Mouse (Mus musculus): ENCODE measurements around the gene Ppp6r1. TPM values are rescaled to one million over a fixed set of nuclear protein-coding genes. Genes with fewer than 3 reads are reported as not detected.

The Ppp6r1 gene
- polyA plus RNA-seq, 1 experiment from 2014 or later: 7.8 TPM

DNA sequence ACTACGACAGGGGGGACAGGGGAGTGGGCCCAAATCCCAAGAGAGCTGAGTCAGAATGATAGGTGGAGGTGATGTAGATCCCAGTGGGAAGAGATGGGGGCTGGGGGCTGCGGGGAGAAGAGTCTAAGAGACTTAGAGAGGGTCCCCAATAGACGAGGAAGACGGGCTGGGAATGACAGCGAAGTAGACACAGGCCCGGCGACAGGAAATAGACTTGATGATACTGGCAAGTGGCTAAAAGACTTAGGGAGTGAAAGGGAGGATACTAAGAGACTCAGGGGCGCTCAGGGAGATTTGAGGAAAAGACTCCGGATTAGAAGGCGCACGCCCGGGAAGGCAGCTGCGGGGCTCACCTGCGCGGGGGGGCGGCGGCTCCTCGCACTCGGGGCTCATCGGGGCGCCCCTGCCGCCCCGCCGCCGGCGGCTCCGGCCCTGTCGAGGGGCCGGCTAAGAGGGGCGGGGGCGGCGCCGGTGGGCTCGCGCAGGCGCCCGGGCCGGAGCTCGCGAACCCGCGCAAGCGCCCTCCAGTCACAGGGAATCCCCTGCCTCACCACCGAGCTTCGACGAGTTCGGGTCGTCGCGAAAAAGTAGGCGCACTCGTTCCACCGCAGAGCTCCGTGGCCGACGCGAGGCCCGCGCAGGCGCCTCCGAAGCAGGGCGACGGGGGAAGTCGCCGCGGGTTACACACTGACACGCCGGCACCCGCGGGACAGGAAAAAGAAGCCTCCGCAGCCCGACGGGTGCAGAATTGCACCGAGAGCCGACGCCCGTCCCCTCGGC, 501 bp downstream of the Ppp6r1 start:
- Histone ChIP-seq H3K27ac (ENCODE audit: low read depth) (peak overlapping the region; percentile 96), H3K4me3 (ENCODE audit: low read depth, low read length) (peak overlapping the region; percentile 89), H3K4me1 (ENCODE audit: insufficient read depth) (0 out of 2 replicates have a peak, but pooled peaks cover 6% of the 10 kb centered on the region), H3K9me3 (ENCODE audit: low read depth, low read length) (no peaks in the 10 kb centered on the region), H3K4me2 (peak overlapping the region; percentile 93), H3K27me3 (ENCODE audit: insufficient read depth, low read length) (no peaks in the 10 kb centered on the region), H3K36me3 (ENCODE audit: insufficient read depth) (peaks cover 18% of the 10 kb centered on the region), H3K9ac (peak overlapping the region; percentile 90)
- no peak for TF ChIP-seq CTCF (IDR thresholded peaks at IDR 0.05; ENCODE audit: low read depth)
- peak; percentile 74 for ATAC-seq (ENCODE audit: insufficient read depth)
- DNase-seq: peak; percentile 68
- under 1% methylated on average over 75 of the region's 78 CpGs for WGBS

DNA sequence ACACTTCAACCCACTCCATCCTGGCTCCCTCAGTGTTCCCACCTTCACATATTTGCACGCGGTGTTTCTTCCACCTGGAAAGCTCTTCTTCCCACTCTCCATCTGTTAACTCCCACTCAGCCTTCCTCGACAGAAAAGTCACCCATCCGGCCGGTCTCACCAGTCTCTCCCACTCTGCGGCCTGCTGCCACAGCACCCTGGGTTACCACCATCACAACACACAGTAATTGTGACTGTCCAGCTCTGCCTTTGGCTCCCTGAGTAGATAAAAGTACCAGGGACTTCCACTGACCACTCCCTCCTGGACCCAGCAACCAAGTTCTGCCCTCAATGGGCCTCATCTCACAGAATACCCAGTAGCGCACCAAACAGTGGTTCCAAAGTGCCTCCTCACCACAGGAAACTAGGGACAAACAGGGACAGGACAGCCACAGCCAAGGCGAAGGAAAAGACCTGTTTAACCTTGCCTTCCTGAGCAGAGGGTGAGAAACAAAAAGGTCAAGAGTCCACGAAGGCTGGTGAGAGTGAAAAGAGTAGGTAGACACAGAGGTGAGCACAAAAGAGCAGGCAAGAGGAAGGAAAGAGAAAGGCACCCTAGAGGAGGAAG, 1.2 kb downstream of the Ppp6r1 start:
- H3K27ac ChIP-seq (ENCODE audit: low read depth): peak overlapping the region; percentile 96
- peak overlapping the region; percentile 89 for H3K4me3 ChIP-seq (ENCODE audit: low read depth, low read length)
- DNase-seq: peak; percentile 4
- no peak for TF ChIP-seq CTCF (IDR thresholded peaks at IDR 0.05; ENCODE audit: low read depth)
- H3K4me1 ChIP-seq (ENCODE audit: insufficient read depth): 0 out of 2 replicates have a peak, but pooled peaks cover 6% of the 10 kb centered on the region
- no peak for ATAC-seq (ENCODE audit: insufficient read depth)
- peak overlapping the region; percentile 90 for H3K9ac ChIP-seq
- H3K9me3 ChIP-seq (ENCODE audit: low read depth, low read length): no peaks in the 10 kb centered on the region
- H3K36me3 ChIP-seq (ENCODE audit: insufficient read depth): peaks cover 15% of the 10 kb centered on the region
- H3K4me2 ChIP-seq: peak overlapping the region; percentile 93
- WGBS: 27% methylated on average over 9 of the region's 9 CpGs
- no peaks in the 10 kb centered on the region for H3K27me3 ChIP-seq (ENCODE audit: insufficient read depth, low read length)

DNA sequence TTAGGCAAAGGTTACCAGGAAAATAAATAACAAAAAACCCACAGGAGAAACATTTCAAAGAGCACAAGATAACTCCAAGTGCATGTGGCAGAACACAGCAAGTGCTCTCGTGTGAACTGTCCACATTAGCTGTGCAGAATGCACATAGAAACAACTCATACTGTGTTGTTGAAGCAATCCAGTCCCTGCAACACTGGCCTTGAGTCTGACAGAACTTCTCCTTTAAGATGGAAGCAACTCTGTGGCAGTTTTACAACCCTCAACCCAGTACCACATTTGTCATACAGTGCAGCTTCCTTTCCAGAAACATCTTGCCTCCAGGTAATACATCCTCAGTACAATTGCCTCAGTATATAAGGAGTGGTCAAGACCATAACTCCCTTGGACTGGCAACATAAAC, 2.0 kb downstream of the Ppp6r1 start:
- 47% methylated on average over 1 of the region's 1 CpGs for WGBS

DNA sequence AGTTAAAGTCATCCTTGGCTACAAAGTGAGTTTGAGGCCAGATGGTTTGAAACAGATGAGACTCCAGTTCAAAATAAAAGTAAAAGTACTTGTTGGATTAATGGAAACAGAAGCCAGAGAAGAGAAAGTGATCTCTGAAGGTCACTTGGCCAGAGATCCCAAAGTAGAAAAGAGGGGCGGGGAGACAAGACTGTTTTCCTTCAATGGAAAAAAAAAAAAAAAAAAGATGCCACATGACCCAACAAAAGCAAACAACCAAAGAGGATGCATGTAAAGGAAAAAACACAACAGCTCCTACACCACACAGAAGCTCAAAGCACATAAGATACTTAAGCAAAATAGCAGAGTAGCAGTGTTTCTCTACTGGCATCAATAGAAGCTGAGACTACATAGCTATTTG, 2.9 kb downstream of the Ppp6r1 start:
- 0 out of 2 replicates have a peak, but pooled peaks cover 6% of the 10 kb centered on the region for H3K4me1 ChIP-seq (ENCODE audit: insufficient read depth)
- ATAC-seq (ENCODE audit: insufficient read depth): no peak
- 0 out of 2 replicates have a peak overlapping the region, but pooled peaks have one; percentile 14 for H3K9ac ChIP-seq
- WGBS: 78% methylated on average over 1 of the region's 1 CpGs
- no peak overlapping the region; the same call in 1 of the 2 replicates for H3K4me2 ChIP-seq
- no peak overlapping the region for H3K27ac ChIP-seq (ENCODE audit: low read depth)
- H3K27me3 ChIP-seq (ENCODE audit: insufficient read depth, low read length): no peaks in the 10 kb centered on the region
- no peaks in the 10 kb centered on the region for H3K9me3 ChIP-seq (ENCODE audit: low read depth, low read length)
- peaks cover 15% of the 10 kb centered on the region; the same call in 1 of the 2 replicates for H3K36me3 ChIP-seq (ENCODE audit: insufficient read depth)
- no peak for TF ChIP-seq CTCF (IDR thresholded peaks at IDR 0.05; ENCODE audit: low read depth)
- H3K4me3 ChIP-seq (ENCODE audit: low read depth, low read length): no peak overlapping the region
- DNase-seq: no peak

More for the DNA sequence above, 2.0 kb downstream of the Ppp6r1 start:
- no peak for ATAC-seq (ENCODE audit: insufficient read depth)
- peak overlapping the region; percentile 93 for H3K4me2 ChIP-seq
- no peaks in the 10 kb centered on the region for H3K27me3 ChIP-seq (ENCODE audit: insufficient read depth, low read length)
- peak overlapping the region; percentile 90 for H3K9ac ChIP-seq
- H3K27ac ChIP-seq (ENCODE audit: low read depth): no peak overlapping the region
- H3K4me3 ChIP-seq (ENCODE audit: low read depth, low read length): peak overlapping the region; percentile 89
- peaks cover 12% of the 10 kb centered on the region; the same call in 1 of the 2 replicates for H3K36me3 ChIP-seq (ENCODE audit: insufficient read depth)
- no peak for TF ChIP-seq CTCF (IDR thresholded peaks at IDR 0.05; ENCODE audit: low read depth)
- no peaks in the 10 kb centered on the region for H3K9me3 ChIP-seq (ENCODE audit: low read depth, low read length)
- DNase-seq: no peak
- H3K4me1 ChIP-seq (ENCODE audit: insufficient read depth): 0 out of 2 replicates have a peak, but pooled peaks cover 6% of the 10 kb centered on the region

DNA sequence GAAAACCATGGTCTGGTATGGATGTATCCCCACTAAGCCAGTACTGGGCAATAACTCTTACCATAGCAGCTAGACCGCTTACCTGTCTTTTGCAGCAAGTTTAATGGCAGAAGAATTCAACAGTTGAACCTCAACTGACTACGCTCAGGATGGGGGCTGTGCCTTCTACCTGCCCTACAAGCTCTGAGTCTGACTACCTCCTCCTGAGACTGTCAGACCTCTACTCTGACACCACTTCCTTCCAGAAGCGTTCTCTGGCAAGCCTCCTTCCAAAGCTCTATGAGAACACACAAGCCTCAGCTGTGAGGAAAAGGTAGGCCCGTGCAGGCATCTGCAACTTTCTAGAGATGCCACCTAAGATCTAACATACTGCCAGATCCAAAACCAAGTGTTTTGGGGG, 3.4 kb downstream of the Ppp6r1 start:
- H3K4me2 ChIP-seq: no peak overlapping the region
- ATAC-seq (ENCODE audit: insufficient read depth) (no peak), DNase-seq (no peak)
- H3K9ac ChIP-seq: 0 out of 2 replicates have a peak overlapping the region, but pooled peaks have one; percentile 14
- TF ChIP-seq CTCF (IDR thresholded peaks at IDR 0.05; ENCODE audit: low read depth): no peak
- H3K9me3 ChIP-seq (ENCODE audit: low read depth, low read length): no peaks in the 10 kb centered on the region
- no peak overlapping the region for H3K27ac ChIP-seq (ENCODE audit: low read depth)
- H3K36me3 ChIP-seq (ENCODE audit: insufficient read depth): peaks cover 15% of the 10 kb centered on the region; the same call in 1 of the 2 replicates
- no peaks in the 10 kb centered on the region for H3K27me3 ChIP-seq (ENCODE audit: insufficient read depth, low read length)
- 87% methylated on average over 4 of the region's 4 CpGs for WGBS
- no peak overlapping the region for H3K4me3 ChIP-seq (ENCODE audit: low read depth, low read length)
- 0 out of 2 replicates have a peak, but pooled peaks cover 6% of the 10 kb centered on the region for H3K4me1 ChIP-seq (ENCODE audit: insufficient read depth)

DNA sequence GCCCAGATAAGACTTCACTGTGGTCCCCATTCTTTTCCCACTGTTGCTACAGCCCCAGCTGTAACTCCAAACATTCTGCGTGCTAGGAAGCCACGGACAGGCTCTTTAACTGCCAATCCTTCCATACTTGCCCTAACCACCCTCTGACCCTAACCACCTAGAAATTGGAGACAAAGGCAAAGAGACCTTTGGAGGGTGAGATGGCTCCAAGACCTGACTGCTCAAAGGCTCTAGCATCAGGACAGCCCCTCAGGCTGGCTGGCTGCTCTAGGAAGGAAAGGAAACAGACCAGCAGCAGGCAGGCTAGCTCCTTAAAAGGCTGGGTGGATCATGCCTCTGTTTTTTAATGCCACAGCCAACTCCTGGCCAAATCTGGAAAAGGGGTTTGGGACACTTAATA, 4.6 kb downstream of the Ppp6r1 start:
- ATAC-seq (ENCODE audit: insufficient read depth): no peak
- no peak for DNase-seq
- Histone ChIP-seq H3K9me3 (ENCODE audit: low read depth, low read length) (no peaks in the 10 kb centered on the region), H3K27me3 (ENCODE audit: insufficient read depth, low read length) (no peaks in the 10 kb centered on the region), H3K36me3 (ENCODE audit: insufficient read depth) (peaks cover 15% of the 10 kb centered on the region; the same call in 1 of the 2 replicates), H3K4me2 (no peak overlapping the region), H3K9ac (no peak overlapping the region), H3K27ac (ENCODE audit: low read depth) (0 out of 2 replicates have a peak overlapping the region, but pooled peaks have one; percentile 0), H3K4me1 (ENCODE audit: insufficient read depth) (0 out of 2 replicates have a peak, but pooled peaks cover 6% of the 10 kb centered on the region), H3K4me3 (ENCODE audit: low read depth, low read length) (no peak overlapping the region)
- no peak for TF ChIP-seq CTCF (IDR thresholded peaks at IDR 0.05; ENCODE audit: low read depth)
- 81% methylated on average over 2 of the region's 2 CpGs for WGBS

DNA sequence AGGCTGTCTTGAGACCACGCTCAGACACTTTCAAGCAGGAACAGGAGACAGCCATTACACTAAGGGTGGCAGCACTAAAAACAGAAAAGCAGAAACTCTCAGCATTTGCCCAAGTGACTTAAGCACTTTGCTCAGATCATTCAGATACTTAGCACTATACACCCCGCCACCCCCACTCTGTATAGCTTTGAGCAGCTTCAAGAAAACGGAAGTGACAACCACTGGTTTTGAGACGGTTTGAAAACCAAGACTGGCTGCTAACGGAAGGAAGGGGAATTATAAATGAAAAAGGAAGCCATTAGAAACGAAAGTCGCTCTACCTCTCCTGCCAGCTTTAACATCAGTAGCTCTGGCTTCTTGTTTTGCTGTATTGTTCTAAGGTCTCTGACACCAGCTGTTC, 5.0 kb downstream of the Ppp6r1 start:
- Histone ChIP-seq H3K27me3 (ENCODE audit: insufficient read depth, low read length) (no peaks in the 10 kb centered on the region), H3K4me3 (ENCODE audit: low read depth, low read length) (no peak overlapping the region), H3K27ac (ENCODE audit: low read depth) (0 out of 2 replicates have a peak overlapping the region, but pooled peaks have one; percentile 0), H3K4me1 (ENCODE audit: insufficient read depth) (0 out of 2 replicates have a peak, but pooled peaks cover 6% of the 10 kb centered on the region), H3K4me2 (no peak overlapping the region), H3K9ac (no peak overlapping the region), H3K9me3 (ENCODE audit: low read depth, low read length) (no peaks in the 10 kb centered on the region), H3K36me3 (ENCODE audit: insufficient read depth) (peaks cover 15% of the 10 kb centered on the region; the same call in 1 of the 2 replicates)
- TF ChIP-seq CTCF (IDR thresholded peaks at IDR 0.05; ENCODE audit: low read depth): no peak
- 80% methylated on average over 7 of the region's 7 CpGs for WGBS
- ATAC-seq (ENCODE audit: insufficient read depth) (no peak), DNase-seq (peak; percentile 24)
